Mouse (Mus musculus) cerebellum, adult 8-10 months (tissue): ENCODE results near the gene Cerkl.

Experiments
- DNase-seq: peaks from one replicate; pipeline ENCODE4 v3.0.0; 2022

Cerkl gene

DNA sequence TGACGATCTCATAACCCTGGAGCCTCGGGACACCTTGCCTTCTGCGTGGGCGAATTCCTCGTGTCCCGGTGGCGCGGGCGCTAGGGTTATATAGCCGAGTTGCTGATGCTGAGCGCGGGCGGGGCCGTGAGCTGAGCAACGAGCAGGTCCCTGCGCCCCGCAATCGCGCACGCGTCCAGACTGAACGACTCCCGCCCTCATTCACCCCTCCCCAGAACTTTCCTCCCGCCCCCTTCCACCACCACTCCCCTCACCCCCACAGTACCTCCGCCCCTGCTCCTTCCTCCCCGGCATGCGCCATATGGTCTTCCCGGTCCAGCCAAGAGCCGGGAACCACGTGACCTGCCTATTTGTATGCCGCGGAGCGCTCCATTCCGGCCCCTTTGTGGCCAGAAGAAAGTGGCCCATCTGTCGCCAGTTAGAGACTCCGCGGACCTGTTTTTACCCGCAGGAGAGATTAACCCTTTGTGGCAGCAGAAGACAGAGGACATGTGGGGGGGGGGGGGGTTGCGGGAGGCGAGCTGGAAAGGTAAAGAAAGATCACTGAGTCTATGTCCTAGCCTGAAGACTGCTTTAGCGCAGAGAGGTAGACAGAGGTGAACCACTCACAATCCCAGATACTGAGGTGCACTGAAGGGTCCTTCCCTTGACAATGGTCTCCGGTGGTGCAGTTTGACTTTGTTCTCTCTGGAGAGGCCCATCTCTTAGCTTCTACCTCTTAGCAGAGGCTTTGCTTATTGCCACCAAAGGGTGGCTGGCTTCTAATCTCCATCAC, at the start of gene Cerkl, which contains the start of gene Neurod1:
TSS of gene Cerkl (minus strand) at position 211 of the 775 bp plus-strand sequence.
TSS of gene Neurod1 (minus strand) at position 177 of the 775 bp plus-strand sequence.
- DNase-seq, result peak; percentile 95

DNA sequence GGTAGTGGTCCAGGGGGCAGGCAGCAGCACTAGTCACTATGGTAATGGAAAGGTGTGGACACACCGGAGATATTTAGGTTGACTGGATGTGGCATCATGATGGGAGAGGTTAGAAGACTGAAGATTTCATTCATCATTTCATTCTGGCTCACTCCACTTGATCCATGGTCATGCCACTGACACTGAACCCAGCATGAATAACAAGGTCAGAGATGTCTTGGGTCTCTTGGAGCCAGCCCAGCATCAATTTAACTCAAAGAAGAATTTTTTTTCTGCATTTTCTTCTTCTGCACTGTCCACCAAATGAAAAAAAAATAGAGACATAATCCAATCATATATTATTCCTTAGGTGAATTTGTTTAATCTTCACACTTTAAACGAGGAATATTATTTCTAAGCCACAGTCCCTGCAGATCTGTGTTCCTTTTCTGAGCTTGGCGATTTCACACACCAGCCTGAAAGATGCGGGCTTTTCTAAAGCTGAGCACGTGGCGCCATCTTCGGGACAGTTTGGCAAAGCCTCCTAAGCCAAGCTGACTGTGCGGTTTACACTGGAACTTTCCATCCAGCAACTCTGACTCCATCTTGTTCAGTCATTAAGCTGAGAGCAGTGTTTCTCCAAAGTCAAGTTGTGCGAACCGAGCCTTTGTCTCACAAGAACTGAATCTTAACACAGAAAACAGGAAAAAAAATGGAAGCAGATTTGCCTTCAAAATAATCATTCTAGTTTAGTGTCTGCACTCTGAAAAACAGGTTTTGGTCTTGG, 42.6 kb upstream of the Cerkl start:
- peak; percentile 82 for DNase-seq

DNA sequence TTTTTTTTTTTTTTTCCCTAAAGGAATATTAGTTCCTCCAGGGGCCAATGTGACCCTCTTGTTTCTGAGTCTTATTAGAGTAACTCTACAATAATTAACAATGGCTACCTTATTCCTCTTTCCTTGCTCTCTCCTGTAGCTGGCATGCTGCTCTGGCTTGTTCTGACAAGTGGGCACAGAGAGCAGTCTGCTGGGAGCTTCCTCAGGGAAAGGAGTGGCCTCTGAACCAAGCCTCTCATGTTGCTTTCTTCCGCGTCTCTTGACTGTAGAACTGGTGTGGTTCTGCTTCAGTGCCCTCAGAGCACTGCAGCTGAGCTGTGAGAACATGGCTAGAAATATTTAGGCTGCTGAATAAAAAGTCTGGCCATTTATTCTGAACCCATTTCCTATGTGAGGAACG, 28.5 kb upstream of the Cerkl start:
- no peak for DNase-seq

DNA sequence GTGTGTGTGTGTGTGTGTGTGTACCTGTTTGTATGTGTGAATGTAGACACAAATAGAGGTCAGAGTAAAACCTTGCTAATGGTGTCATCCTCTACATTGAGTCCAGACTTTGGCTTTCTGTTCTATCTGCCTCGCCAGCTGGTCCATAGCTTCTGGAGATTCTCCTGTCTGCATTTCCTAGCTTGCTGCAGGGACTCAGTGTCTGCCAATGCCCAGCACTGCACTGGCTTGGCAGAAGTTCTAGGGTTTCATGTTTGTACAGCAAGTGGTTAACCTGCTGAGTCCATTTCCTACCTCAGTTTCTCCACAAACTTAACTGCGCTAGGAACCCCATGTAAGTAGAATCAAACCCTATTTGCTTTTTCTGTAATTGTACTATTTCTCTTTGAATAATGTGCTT, 25.9 kb upstream of the Cerkl start:
- DNase-seq, result peak; percentile 52

DNA sequence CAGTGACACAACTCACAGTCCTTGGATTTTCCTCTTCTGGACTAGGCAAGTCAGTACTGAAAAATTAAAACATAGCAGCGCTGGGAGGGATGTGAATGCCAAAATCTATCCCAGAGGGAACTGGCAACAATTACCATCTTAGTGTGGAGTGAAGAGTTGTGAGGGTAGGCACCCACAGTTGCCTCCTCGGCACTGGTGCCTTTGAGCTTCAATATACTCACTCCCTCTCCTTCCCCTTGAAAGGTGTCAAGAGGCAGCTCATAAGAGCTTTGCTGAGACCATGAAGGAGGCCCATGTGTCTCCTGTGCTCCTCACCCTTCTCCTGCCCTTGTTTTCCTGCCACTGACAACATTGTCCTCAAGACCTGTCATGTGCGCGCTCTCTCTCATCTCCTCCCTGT, 5.8 kb upstream of the Cerkl start:
- DNase-seq, result peak; percentile 40

DNA sequence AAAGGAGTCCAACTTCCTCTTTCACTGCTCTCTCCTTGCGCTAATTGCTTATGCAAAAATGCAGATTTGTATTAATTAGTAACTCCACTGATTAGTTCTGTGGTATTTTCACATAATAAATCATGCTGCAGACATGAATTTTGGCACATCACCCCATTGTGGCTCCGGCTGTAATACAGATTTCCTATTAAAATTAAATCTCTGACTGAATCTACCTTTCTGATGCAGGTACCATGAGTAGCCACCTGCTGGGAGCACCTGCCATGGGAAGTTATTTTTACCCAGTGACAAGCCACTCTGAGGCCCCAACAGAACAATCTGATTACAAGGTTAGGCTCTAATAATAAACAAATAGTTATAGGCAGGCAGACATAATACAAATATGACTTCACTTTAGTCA, 5.3 kb upstream of the Cerkl start:
- peak; percentile 73 for DNase-seq

DNA sequence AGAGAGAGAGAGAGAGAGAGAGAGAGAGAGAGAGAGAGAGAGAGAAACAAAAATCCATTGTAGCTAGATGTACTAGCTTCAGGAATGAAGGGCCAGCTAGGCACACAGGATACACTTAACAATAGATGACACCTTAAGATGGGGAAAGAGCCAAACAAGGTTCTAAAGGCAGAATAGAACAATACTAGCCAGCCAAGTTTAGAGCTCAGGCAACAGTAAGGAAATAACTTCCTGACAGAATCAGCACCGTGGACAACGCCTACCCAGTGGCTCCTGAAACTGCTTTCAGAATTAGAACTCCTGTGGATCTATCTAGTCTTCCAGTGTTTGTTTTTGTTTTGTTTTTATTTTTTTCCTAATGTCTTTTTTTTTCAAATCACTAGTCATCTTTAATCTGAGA, 4.0 kb upstream of the Cerkl start:
- DNase-seq, result no peak

DNA sequence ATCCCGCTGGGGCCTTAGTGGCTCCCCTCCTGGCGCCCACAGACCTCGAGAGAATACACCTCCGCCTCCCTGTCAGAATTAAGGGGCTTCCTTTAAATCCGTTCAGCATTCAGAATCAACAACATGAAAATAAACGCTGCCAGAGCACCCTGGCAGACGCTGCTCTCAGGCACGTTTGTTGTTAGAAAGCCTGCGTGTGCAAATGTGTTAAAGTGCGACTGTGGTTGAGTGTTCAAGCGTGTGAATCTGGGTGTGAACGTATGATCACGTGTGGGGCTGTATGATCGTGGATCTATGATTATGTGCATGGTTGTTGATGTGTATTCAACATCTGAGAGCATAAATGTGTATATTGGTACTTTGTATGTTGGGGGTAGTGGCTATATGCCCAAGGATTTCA, 3.5 kb upstream of the Cerkl start:
- DNase-seq, result no peak

DNA sequence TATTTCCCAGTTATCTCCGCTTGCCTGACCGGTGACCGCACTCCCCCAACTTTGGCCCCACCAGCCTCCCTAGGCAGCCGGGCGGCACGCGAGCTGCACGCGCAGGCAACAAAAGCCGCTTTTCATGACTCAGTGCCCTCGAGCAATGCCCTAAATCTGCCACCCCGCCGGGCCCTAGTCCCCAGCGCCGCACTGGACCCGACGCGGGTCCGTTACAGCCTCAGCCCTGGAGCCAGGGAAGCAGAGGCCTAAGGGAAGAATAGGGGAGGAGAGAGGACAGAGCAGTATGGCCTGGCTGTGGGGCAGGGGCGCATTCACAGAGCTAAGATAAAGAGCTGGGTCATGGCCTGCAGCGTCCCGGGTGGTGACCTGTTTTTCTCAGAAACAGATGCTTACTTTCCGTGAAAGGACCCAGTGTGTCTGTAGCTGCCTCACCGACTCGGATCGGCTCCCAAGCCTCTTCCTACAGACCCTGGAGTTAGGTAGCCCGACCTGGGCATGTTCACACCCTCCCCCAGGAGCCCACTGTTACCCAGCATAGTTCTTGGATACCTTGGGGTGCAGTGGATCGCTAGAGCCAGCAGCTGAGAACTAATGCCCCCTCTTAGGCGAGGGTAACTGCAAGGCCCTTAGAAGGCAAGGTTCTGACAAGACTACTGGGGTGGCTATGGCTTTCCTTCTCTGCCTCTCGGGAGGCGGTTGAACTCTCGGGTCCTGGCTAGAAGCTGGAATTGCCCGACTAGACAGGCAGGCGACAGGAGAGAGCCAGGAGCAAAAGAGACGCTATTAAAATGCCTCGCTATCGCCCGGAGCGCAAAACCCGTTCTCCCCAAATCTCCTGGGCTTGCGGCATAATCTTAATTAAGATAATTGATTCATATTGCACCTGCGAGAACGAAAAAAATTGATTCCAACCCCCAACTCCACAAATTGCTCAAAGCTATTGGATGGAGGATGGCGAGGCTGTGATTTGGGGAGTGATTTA, 2.8 kb upstream of the Cerkl start:
- DNase-seq, result peak; percentile 76

DNA sequence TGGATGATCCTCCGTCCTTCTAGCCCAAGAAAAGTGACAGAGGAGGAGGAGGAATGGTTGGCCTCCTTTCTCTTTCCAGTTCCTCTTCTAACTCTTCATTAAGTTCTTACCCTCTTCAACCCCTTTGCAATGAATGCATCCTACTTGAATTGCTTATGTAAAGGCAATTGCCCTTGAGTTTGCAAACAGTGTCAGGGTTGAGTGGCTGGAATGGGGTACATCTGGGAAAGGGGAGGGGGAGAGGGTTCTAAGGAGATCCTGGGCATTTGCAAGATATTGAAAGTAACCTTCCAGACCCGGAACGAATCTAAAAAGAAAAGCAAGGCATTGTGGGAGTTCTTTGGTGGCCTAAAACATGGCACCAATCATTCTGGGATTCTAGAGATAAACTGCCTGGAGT, 1.3 kb upstream of the Cerkl start:
- no peak for DNase-seq

DNA sequence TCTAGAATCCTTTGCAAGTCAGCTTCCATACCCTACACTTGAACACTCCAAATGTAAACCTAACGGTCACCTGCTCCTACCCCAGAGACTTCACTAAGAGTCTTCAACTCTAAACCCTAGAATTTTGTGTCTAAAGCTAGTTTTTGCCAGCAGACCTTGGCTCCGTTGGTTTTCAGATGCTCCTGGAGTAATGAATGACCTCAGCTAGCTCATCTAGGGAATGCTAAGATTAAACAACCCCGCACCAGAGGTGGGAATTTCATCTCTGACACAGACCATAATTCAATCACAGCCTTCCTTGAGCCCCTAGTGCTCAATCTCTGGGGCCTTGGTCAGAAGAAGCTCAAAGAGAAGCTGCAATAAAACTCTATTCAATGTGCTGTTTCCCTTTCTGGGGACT, 849 bp upstream of the Cerkl start:
- DNase-seq, result peak; percentile 52

DNA sequence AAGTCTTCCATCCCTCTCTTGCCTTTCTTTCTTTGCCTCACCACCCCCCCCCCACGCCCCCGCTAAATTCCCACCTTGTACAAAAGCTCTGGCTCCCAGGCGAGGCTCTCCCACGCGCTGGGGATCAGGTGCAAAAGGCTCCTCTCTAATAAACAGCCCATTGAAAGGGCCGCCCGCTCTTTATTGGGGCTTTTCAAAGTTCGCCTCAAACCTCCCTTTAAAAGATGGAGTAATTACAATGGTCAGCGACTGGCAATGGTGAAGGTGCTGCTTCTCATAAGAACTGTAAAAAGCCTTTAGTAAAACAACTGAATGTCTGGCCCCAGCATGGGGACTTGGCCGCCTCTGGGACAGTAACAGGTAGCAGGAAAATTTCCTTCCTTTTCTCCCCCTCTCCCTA, 939 bp downstream of the Cerkl start:
- DNase-seq, result peak; percentile 50

DNA sequence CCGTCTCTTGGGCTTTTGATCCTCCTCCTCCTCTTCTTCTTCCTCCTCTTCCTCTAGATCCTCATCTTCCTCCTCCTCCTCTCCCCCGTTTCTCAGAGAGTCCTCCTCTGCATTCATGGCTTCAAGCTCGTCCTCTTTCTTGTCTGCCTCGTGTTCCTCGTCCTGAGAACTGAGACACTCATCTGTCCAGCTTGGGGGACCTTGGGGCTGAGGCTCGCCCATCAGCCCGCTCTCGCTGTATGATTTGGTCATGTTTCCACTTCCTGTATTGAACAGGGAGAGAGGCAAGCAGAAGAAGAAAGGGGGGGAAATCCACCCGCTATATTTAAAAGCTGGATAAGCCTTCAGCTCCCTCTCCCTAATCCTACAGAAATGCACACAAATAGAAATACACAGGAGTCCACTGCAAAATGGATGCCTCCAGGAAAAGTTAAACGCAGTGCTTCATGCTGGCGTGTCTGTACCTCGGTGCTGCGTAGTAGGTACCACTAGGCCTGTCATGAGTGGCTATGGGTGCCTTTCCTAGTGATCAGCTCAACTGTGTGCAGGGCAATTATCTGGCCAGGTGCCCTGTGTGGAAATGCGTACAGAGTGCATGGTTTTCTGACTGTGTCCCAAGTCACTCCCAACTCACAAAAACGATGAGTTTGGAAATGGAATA, 1.7 kb downstream of the Cerkl start:
- DNase-seq, result peak; percentile 79

DNA sequence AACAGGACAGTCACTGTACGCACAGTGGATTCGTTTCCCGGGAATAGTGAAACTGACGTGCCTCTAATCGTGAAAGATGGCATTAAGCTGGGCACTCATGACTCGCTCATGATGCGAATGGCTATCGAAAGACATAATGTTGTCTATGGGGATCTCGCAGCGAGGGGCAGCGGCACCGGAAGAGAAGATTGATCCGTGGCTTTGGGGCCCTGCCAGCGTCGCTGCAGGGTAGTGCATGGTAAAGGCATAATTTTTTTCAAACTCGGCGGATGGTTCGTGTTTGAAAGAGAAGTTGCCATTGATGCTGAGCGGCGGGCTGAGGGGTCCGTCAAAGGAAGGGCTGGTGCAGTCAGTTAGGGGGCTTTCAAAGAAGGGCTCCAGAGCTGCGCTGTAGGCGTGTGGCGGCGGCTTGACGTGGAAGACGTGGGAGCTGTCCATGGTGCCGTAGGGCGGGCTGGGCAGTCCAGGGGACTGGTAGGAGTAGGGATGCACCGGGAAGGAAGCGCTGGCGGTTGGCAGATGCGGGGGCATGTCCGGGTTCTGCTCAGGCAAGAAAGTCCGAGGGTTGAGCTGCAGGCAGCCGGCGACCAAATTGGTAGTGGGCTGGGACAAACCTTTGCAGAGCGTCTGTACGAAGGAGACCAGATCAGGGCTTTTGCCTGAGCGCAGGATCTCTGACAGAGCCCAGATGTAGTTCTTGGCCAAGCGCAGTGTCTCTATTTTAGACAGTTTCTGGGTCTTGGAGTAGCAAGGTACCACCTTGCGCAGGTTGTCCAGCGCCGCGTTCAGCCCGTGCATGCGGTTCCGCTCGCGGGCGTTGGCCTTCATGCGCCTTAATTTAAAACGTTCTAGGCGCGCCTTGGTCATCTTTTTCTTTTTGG, 2.4 kb downstream of the Cerkl start:
- DNase-seq, result peak; percentile 72

DNA sequence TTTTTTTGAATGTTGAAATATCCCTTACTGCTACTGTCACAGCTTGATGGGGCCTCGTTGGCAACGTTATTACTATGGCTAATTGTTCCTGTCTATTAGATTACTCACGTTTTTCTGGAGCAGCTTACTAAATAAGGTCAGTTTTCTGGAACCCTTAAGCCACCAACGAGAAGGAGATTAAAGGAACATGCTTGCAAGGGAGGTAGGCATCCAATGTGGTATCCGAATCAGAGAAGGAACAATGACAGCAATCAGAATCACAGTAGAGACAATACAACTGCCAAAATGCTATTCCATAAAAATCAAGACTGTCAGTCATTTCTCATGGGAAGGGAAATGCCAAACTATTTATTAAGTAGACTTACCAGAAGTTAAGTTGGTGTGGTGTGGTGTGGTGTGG, 5.1 kb downstream of the Cerkl start:
- no peak for DNase-seq

DNA sequence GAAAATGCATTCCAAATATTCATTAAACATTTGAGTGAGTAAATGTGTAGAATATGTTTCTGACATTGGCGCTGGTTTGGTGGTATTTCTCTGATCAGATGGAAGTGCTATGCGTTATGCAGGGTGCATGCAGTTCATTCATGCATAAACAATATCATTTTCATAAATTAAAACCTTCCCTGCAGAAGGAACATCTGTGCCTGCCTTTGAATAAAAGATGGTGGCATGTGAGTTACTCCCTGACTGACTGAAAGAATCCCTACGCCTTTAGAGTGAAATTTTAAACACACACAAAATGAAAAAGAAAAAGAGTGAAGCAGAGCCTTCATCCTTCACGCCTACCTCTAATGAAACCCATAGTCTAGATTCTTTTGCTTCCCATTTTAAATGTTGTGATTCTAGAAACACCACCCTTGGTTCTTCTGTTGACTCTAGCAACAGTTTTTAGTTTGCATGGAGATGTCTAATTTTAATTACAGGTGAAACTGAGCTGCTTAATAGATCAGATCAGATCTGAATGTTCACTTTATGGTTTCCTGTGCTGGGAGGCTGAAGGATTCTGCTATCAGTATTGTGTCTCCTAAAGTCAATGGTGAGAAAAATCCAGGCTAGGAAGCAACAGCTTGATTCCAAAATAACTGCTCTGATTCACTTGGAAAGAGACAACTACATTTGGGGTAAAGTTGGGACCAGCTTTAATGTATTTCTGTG, 5.7 kb downstream of the Cerkl start:
- no peak for DNase-seq

DNA sequence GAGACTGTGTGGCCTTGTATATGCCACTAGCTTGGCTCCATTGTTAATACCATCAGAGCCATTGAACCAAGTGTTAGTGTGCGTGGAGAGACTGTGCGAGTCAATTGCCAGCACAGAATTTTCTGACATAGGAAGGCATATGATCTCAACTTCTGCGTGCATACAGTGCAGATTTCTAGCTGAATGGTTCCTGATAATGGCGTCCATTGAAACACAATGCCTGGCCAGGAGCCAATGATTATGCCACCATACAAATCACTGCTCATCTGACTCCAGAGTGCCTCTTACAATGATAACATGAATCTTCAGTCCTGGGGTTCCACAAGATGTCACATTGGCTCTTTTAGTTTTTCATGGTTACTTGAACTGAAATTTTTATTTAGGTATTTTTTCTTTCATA, 7.2 kb downstream of the Cerkl start:
- peak; percentile 52 for DNase-seq

DNA sequence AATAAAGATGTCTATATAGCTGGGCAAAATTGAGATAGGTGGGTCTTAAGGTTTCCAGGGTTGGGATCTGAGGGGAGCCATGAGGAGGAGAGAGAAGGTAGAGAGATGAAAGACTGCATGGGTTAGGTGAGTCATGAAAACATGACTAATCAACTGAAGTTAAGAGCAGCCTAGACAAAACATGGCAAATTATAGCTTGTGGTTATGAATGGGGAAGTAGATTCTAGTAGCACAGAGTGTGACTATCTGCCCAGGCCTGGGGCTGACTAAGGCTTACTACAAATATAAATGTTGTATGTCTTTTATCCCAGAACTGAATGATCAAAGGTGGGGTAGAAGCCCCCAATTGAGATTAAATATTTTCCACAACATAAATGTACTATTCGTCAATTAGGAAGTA, 9.4 kb downstream of the Cerkl start:
- DNase-seq, result no peak

DNA sequence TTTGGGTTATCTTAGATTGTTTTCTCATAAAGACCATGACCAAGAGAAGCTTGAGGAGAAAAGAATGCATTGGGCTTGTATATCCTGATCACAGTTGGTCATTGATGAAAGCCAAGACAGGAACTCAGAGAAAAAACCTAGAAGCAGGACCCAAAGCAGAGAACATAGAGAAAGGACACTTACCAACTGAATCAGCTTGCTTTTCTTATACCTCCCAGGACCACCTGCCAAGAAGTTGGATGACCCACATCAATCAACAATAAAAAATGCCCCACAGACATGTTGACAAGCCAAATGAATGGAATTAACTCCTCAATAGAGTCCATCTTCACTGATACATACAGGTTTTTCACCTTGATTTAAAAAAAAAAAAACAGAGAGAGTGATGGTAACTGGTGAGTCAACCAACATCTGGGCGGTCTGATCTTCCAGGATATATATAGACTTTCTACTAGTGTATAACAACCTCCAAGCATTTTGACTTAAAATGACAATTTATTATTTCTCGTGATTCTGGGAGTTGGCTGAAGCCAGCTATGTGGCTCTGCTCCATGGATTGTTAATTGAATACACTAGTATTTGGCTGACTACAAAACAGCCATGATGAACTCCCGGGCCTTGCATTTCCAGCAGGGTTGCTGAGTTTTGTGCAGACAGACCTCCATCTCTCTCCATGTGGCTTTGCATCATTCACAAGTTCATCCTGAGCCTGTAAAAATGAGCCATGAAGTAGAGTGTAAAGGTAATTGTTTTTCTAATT, 12.5 kb downstream of the Cerkl start:
- peak; percentile 38 for DNase-seq

DNA sequence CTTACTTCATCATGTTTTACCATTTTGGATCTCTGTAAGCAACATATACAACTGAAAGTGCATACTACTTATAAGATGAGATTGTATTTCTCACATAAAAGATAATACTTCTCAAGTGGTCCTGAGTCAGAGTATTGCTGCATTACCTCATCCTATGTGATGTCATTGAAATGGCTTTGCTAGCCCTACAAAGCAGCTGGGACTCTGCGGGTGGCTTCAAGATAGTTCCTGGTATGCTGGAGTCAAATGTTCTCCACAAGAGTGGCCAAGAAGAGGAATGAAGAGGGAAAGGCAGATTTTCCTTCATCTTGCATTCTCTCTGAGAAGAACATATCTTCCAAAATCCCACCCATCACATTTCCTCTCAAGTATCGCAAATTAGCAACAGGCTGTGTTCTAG, 13.2 kb downstream of the Cerkl start:
- peak; percentile 80 for DNase-seq
